Mouse (Mus musculus): ENCODE measurements around the gene Ccdc162.

Ccdc162 gene

DNA sequence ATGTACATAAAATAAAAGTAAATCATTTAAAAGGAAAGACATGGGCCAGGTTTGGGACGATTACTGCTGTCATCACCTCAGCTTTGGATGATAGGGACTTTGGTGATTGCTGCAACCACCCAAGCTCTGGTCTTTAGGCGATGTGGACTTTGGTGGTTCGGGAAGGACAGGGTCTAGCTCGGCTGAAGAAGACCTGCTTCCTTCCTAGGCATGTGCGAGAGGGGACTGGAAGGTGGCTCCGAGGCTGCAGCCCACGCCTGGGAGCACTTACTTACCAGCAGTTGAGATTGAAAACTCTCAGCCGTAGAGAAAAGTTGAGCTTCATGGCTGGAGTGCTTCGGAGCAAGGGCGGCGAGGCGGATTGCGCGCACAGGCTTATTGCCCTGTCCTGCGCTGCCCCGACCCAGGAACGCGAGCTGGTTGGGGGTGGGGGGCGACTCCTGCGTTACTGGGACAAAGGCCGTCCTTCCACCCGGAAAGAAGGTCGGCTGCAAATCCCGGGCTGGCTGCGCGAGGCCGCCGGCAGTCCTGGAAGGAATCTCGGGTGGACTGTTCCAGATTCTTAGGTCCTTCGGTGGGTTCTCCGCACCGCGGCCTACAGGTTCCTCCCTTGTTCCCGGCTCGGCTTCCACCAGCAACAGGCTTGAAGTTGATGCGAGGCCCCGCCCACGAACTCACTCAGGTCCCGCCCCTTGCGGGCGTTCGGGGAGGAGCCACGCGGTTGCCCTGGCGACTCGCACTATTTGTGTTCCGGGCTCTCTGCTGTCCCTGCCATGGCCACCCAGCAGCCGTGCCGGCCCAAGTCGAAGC, 226.5 kb downstream of the Ccdc162 start, which contains the start of the genes Smpd2 and Ppil6:
Gene Smpd2 (minus strand): TSS at position 662 of the 810 bp plus-strand sequence.
Gene Ppil6 (plus strand): TSS at position 732 of the 810 bp plus-strand sequence.
- CTCF ChIA-PET = interaction anchor here (1.5 kb wide), 1 partner anchor 13 kb away, joined by 6 read pairs; no protein-coding TSS in a partner anchor

DNA sequence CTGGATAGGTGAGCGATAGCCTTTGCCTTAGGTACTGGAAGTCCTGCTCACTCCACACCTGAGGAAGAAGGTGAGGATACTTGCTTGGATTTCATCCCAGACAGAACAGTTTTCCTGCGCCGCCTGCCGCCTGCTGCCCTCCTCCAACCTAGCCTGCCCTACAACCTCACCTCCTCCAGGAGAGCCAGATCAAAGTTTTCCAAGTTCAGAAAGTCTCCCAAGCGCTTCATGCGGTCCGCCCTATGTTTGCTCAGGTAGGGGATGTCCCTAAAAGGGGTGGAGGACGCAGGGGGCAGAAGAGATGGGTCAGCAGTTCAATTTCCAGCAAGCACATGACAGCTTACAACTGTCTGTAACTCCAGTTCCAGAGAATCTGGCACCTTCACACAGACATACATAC, 227.1 kb downstream of the Ccdc162 start:
- CTCF ChIA-PET = interaction anchor here (1.2 to 1.5 kb wide), 2 partner anchors 12 to 39 kb away, joined by 3 to 6 read pairs; partner anchors contain the start of gene Zbtb24

DNA sequence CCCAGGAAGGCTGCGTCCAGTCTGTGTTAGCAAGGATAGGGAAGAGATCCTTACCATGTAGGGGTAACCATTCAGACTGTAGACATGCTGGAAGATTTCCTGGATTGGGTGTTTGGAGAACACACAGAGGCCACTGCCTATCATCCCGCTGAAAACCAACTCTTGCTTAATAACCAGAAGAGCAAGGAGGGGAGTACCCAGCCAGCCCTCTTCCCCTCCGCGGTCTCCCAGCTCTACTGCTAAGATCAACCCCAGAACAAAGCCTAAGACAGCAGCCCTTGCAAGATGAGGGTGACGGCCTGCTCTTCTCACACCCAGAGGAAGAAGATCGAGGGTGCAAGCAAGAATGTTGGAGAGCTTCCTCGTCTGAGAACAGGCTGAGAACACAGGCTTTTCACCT, 227.6 kb downstream of the Ccdc162 start:
- CTCF ChIA-PET = interaction anchor here (1.2 to 1.5 kb wide), 2 partner anchors 12 to 38 kb away, joined by 3 to 6 read pairs; partner anchors contain the start of gene Zbtb24
